Mouse (Mus musculus) layer of hippocampus, postnatal 25 days (tissue): ENCODE data around the gene Ltbp4. TPM values are rescaled to one million over a fixed set of nuclear protein-coding genes. Genes with fewer than 3 reads are reported as not detected.

Experiments
- DNase-seq, 2 experiments: peaks; one replicate each; pipeline ENCODE4 v3.0.0; 2022; ENCODE audit warnings: mixed read lengths in 2 of 2, low spot score in 1 of 2; ENCODE audit errors: extremely low spot score in 1 of 2
- total RNA-seq, 2 experiments: library from RNA; stranded (reverse); gene quantifications; 2 replicates each; pipeline ENCODE4 v1.2.3; 2021

Gene Ltbp4
- total RNA-seq, 2 experiments from 2014 or later: 47.2 to 61.7 TPM

GRCm38 (mm10) chr7:27356861-27357594 is 19.5 kb upstream of the Ltbp4 start, which contains the start of gene Gm20479:
Gene Gm20479, minus strand, starts transcription at chr7:27357419.
- DNase-seq: no peak

DNA sequence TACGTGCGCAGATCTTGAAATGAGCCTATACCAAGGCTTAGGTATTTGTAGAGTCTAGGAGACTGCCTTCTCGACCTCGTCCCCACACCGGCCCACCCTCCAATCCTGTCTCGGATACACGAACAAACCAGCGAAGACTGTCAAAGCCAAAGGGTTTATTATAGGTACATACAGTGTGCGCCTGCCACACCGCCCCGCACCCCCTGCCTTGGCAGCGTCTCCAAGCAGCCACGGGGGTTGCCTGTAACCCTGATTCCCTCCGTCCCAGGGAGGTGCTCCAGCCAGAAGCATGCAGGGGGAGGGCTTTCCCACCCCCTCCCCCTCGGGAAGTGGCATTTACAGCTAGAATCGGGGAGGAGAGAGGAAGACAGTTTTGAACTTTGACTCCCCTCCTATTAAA is 18.8 kb upstream of the Ltbp4 start:
- no peak for DNase-seq

DNA sequence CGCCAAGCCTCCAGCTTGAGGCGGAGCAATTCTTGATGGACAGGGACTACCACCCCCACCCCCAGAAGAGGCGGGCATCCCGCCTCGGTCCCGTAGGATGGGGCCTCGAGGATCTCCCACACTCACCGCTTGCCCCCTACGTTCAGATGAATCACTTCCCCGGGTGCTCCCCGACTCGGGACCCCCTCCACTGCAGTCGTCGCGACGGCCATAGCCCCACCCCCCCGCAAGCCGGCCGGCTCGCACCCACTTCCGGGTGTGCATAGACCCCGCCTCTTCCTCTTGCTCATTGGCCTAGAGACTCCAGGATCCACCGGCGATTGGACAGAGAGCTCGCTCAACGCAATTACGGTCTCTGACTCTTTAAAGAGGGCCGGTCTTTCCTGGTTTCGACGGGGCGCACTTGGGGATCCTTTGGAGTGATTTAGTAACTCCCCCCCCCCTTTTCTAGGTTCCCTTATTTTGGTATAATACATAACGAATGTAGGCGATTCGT is 18.3 kb upstream of the Ltbp4 start, which contains the start of gene Shkbp1:
Shkbp1 (minus strand) TSS at position 275 of the 496 bp plus-strand sequence.
- peak; percentile 69 to 71 for DNase-seq

- no peak for DNase-seq
Observed at GRCm38 (mm10) chr7:27355261-27355660, 17.8 kb upstream of the Ltbp4 start.

DNA sequence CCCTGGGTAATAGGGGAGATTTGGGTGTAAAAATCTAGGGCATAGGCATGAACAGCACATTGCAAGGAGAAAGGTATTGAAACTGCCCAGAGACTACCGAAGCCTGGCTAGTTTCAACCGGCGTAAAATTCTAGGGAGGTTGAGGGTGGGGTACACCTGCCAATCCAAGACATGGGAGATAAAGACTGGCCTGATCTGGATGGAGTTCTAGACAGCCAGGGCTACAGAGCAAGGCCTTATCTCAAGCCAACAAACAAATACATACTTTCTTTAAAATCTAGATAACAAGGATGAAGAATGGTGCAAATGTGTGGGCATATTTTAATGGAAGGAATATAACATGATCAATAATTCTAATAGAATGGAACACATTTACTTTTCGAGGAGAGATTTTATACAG is 17.3 kb upstream of the Ltbp4 start:
- DNase-seq: no peak

- DNase-seq: no peak
Observed at GRCm38 (mm10) chr7:27354144-27354543, 16.7 kb upstream of the Ltbp4 start.

- DNase-seq: no peak
Observed at GRCm38 (mm10) chr7:27345444-27345843, 8.0 kb upstream of the Ltbp4 start.

GRCm38 (mm10) chr7:27342595-27342994 is 5.1 kb upstream of the Ltbp4 start:
- DNase-seq: no peak

DNA sequence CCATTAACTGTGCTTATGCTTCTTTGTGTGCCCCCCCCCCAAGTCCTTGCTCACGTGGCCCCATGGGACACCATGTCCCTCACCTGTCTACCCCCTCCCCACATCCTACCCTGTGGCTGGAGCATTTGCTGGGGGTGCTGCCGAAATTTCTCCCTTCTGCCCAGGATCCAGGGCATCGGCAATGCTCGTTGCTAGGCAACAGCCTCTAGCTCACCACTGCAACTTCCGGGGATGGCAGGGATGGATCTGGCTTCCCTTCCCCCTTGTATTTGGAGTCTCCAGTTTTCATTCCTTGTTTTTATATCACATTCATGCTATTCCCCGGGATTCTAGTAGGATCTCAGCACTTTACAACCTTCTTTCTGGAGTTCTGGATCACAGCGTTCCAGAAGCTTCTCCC is 2.0 kb upstream of the Ltbp4 start:
- DNase-seq: no peak

- no peak for DNase-seq
Observed at GRCm38 (mm10) chr7:27339114-27339513, 1.6 kb upstream of the Ltbp4 start.

GRCm38 (mm10) chr7:27335928-27336823 is 1.3 kb downstream of the Ltbp4 start:
- peak; percentile 88 to 97 for DNase-seq

DNA sequence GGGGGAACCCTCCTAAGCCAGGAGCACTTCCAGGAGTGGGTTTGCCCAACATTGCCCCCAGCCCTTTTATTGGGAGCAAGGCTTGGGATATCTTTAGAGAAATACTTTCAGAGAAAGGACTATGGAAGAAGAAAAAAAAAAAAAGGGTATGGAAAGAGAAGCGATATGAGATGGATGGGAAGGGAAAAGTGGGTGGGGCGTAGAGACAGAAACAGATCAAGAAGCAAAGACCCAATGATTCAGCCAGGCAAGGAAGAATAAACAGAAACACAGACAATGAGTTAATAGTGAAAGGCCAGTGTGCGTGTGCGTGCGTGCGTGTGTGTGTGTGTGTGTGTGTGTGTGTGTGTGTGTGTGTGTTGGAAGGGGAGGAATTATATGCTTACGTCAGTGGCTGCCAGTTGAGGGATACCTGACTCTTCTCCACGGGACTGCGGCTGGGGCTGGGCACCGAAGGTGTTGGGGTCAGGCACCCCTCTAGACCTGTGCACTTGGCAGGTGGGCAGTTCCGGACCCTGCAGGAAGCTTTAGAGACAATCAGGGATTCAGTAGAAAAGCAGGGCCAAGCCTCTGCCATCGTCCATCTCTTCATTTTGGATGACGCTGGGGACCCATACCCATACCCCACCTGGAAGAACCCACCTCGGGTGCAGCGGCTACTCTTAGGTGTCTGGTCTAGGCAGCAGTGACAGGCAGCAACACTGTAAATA is 2.3 kb downstream of the Ltbp4 start:
- DNase-seq: no peak

DNA sequence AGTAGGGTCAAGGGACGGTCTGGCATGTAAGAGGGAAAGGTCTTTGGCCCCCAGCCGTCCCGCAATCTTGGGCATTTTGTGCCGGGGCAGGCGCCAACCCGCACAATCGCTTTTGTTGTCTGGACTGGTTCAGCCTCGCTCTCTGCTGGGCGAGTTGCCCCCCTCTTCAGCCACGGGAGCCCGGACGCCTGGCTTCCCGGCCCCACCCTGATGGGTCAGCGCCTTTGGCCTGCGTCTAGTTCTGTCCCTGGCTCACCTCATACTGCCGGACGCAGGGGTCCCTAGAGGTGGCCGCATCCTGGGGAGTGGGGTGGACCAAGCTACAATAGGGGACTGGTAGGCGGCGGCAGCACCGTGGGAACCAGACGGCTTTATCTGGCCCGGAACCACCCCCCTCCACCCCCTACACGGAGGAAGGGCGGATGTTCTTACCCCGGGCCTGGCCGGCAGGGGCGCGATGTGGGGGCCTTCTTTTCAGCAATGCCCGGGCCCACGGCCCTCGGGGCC is 3.0 kb downstream of the Ltbp4 start:
- no peak for DNase-seq

GRCm38 (mm10) chr7:27333316-27333941 is 4.1 kb downstream of the Ltbp4 start:
- no peak for DNase-seq

GRCm38 (mm10) chr7:27332353-27333199 is 4.9 kb downstream of the Ltbp4 start:
- peak; percentile 68 to 84 for DNase-seq

DNA sequence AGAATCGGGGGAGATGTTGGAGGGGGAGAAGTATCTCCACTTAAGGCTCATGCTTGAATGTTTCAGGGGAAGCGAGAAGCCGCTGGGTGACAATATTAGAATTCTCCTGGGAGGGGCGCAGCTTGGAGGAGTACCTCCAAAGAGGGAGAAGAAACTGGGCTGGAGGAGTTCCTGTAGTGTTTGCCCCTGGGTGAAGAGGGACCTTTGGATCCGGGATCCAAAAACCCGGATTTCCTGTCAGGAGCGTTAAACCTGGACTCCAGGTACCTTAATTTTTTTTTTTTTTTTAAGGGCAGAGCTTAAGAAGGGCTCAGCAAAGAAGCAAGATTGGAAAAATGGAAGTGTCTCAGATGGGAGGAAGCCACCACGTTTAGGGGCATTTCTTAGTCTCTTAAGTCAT is 5.6 kb downstream of the Ltbp4 start:
- DNase-seq: no peak

DNA sequence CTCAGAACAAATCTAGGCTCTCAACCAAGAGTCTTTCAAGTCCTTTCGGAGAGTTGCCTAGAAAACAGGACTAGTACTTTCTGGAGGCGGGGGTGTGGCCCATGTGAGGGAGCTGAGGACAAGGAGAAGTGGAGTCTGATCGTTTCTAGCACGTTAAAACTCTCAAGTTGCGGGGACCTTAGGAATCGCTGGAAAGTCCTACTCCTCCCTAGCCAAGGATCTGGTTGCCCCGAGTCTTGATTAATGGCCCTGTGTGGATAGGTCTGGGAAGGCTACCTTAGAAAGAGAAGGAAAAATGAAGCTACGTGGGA is 6.0 kb downstream of the Ltbp4 start:
- DNase-seq: no peak

GRCm38 (mm10) chr7:27330709-27331540 is 6.6 kb downstream of the Ltbp4 start:
- DNase-seq: no peak
